Mouse (Mus musculus) heart, adult 18-20 months (tissue): ENCODE results near the gene Slc25a39. TPM values are rescaled to one million over a fixed set of nuclear protein-coding genes. Genes with fewer than 3 reads are reported as not detected.
"Not testable (repeated sequence)": the region's sequence is repeated elsewhere in the genome, so short reads cannot be mapped to it uniquely, and the experiment has no call there.

ENCODE experiments used
- DNase-seq, 2 experiments: peaks; one replicate each; pipeline ENCODE4 v3.0.0; 2021 to 2022; ENCODE audit warnings: mixed read lengths in 1 of 2
- total RNA-seq, 2 experiments: library from RNA; stranded (reverse); gene quantifications; 2 replicates each; pipeline ENCODE4 v1.2.3; 2021

Gene Slc25a39
- total RNA-seq, 2 experiments from 2014 or later: 187 to 194 TPM

- DNase-seq: no peak
Observed at GRCm38 (mm10) chr11:102373646-102374045, 34.1 kb downstream of the Slc25a39 start.

GRCm38 (mm10) chr11:102372936-102373335, 34.8 kb downstream of the Slc25a39 start:
- DNase-seq: no peak

DNA sequence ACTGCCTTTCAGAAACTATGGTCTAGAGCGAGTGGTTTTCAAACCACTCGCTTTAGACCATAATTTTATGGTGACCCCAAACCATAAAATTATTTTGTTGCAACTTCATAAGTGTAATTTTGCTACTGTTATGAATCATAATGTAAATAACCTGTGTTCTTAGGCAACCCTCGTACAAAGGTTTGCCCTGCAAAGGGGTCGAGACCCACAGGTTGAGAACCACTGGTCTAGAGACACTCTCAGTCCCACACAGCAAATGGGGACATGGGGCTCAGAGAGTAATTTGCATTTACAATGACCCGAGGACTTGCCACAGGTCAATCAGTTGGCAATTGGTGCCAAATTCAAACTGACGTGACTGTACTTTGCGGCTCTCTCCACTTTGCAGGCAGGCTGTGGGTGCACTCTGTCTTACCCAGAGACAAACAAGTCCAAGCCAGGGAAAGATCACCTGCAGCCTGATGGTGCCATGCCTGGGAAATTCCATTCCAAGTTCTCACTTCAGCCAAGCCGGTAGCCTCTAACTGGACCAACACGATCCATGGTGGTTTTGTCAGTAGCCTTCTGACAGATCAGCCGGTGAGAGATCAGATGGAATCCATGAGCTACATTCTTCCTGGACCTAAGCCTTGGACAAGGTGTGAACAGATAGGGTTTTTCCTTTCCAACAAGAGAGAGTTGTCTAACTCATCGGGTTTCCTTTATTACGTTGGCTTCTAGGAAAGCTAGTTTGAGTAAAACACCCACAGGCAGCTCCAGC, 35.6 kb downstream of the Slc25a39 start:
- no peak for DNase-seq

DNA sequence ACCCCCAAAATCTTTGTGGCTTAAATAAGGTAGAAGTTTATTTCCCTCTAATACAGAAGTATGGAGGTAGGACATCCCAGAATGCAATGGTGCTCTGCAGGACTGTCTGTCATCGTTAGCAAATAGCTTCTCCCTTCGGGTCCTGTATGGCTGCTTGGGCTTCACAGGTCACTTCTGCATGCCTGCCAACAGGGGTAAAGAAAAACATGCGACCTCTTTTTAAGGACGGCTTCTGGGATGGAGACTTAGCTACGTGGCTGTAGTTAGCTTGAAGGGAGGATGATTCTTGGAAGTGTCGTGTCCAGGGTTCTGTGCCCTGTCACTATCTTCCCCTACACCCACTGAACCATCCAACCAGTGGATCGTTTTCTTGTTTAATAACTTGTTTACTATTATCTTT, 37.5 kb downstream of the Slc25a39 start:
- no peak for DNase-seq

DNA sequence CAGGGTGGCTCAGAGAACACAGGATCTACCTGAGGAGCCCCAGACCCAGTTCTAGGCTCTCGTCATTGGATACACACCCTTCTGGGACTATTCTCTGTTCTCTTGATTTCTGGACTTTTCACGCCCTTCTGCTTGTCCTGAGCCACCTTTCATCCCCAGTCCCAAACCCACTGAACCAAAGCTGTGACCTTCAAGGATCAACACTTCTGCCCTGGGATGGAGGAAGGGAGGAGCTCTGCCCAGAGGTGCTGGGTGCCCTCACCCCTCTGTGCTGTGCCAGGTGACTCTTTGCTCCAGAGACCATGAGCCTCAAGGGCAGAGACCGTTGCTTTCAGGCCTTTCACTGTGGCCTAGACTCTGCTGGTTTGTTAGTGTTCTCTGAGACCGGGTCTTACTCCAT, 38.5 kb downstream of the Slc25a39 start:
- DNase-seq: no peak

- DNase-seq: no peak
Observed at GRCm38 (mm10) chr11:102368347-102368746, 39.4 kb downstream of the Slc25a39 start.

GRCm38 (mm10) chr11:102367504-102368280, 40.1 kb downstream of the Slc25a39 start:
- DNase-seq: no peak

- not testable (repeated sequence) for DNase-seq
Observed at GRCm38 (mm10) chr11:102366103-102366502, 41.6 kb downstream of the Slc25a39 start, which contains the start of gene Slc4a1. TSS of gene Slc4a1 (minus strand) at chr11:102366203.

GRCm38 (mm10) chr11:102365699-102366098, 42.0 kb downstream of the Slc25a39 start:
- no peak for DNase-seq

DNA sequence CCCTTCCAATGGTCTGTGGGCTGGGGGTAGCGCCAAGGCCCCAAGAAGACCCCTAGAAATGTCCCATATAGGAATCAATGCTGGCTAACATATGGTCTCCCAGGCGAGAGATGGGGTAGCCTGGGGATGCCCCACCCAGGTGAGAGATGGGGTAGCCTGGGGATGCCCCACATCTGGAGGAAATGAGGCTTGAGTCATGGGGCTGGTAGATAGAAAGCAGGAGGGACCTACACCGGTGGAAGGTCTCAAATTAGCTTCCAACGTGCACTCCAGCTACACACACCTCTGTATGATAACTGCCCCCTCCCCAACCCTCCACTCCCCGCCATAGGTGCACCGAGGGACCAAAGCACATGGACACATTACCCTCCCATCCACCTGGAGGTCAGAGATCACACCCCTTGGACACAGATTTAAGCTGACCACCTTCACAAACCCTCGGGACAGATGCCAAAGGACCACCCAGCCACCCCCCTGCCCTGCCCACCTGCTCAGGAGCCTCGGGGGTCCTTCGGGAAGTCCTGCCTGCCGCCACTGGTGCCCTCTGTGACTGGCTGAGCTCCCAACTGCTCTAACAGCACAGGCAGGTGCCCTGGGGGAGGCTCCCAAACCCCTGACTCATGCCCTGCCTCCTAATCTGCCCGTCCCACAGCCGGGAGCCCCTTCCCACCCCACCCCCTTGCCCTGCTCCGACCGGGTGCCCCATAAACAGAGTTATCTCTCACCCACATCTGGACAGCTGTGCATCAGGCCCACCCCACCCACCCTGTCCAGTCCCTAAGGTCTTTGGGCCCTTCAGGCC, 43.0 kb downstream of the Slc25a39 start:
- no peak for DNase-seq

DNA sequence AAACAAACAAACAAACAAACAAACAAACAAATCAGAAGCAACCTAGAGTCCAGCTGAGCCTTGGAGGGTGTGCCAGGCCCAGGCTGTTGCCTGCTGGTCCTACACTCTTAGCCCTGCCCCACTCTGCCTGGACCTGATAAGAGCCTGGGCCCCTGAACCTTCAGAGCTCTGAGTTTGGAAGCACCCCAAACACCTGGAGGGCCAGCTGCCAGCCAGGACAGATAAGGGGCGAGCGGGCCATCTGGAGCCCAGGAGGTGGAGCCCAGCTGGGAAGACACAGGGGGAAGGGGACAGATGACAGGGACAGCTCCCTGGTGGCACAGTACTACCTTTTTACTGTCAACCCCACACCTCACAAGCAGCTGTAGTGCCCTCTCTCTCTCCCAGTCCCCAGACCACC, 44.1 kb downstream of the Slc25a39 start:
- no peak for DNase-seq

- DNase-seq: no peak
Observed at GRCm38 (mm10) chr11:102361776-102362495, 45.8 kb downstream of the Slc25a39 start.

DNA sequence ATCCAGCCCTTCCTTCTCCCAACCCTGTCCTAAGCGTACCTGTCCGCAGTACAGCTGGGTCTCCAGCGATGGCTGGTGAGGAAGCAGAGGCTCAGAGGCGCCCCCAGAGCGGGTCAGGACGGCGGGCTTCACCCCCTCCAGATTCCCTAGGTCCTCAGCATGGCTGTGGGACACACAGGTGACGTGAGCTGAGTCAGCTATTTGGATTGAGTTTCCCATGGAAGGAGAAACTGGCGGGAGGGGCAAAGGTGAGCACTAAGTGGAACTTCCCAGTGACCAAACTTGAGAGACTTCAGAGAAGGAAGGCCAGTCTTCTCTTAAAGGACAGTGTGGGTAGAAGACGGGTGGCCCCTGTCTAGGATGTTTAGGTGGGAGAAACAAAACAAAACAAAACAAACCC, 49.4 kb downstream of the Slc25a39 start:
- DNase-seq: no peak

GRCm38 (mm10) chr11:102356636-102357350, 51.0 kb downstream of the Slc25a39 start:
- DNase-seq: no peak

- no peak for DNase-seq
Observed at GRCm38 (mm10) chr11:102356190-102356589, 51.6 kb downstream of the Slc25a39 start.

DNA sequence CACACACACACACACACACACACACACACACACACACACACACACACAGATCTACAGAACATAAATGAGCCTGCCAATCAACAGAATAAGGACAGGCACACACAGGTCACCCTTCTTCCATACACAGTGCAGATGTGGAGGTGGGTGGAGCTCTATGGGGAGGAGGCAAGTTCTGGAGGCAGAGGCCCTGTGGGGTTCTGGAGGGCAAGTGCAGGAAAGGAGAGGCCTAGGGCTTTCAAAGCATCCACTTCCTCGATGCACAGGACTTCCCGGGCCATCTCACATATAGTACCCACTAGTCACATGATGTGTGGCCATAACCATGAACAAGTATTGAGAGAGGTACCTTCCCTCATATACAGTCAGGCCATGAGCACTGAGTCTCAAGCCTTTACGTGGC, 52.2 kb downstream of the Slc25a39 start:
- DNase-seq: no peak

- no peak for DNase-seq
Observed at GRCm38 (mm10) chr11:102353021-102353431, 54.7 kb downstream of the Slc25a39 start.
